Mouse (Mus musculus) E14TG2a.4 (cell line): ENCODE data around the gene Wnt5b.

Experiments used
- CTCF ChIP-seq: conservative IDR thresholded peaks from 2 replicates; pipeline ENCODE4 v1.5.1; 2014; ENCODE audit warnings: low read length
- NANOG ChIP-seq: IDR thresholded peaks from 2 replicates; pipeline ENCODE4 v1.6.1; 2014; ENCODE audit warnings: borderline replicate concordance, low read length, mixed read lengths
- POU5F1 ChIP-seq: IDR thresholded peaks from 2 replicates; pipeline ENCODE4 v1.6.1; 2014; ENCODE audit warnings: low read length, borderline replicate concordance

DNA sequence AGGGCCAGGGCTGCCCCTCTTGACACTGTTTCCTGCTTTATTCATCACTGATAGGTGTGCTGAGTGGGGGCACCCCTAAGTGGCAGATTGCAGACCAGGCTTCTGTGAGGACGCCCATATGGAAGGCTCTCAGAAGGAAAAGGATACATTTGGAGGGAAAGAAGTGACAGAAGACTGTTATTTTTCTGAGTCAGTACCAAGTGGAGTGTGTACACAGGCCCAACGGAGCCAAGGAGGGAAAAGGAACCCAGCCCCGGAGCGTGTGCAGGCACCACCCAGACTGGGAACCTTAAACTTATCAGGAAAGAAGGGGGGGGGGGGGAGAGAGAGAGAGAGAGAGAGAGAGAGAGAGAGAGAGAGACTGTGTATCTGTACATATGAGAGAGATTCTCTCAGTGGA is 131.6 kb downstream of the Wnt5b start:
- TF ChIP-seq CTCF: no peak
- TF ChIP-seq POU5F1: no peak
- no peak for TF ChIP-seq NANOG
